In the genomic region with DNA sequence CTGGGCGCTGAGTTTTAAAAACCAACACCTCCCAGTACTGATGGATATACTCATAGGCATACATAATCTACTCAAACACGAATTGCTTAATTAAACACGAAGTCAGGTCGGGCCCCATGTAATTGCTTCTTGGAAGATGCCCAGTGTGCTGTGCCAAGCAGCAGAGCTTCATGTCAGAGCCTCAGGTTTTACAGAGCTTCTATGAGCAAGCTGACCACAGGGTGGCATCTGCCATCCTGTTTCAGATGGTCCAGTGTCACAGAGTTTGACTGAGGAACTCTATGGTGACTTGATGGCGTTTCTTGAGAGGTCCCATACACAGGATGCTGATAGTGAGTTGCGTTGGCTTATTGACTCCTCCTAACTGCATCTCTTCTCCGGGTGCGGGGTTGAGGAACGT, we compare ENCODE assay signal across 11 mouse cellular contexts. TPM values are rescaled to one million over a fixed set of nuclear protein-coding genes. Genes with fewer than 3 reads are reported as not detected.
A peak's percentile ranks its signal among the peaks of the same experiment; 100 is the strongest.
DNase-seq lines count a peak whose midpoint lies in the region; TF ChIP-seq lines count a peak whose summit lies in the region.
"Had no signal": no experiment of that assay in that cellular context is flagged by ENCODE, and none has a peak within 500 bp of the region (broad histone marks: within the 10 kb centered on the region; RNA-seq: fewer than 3 reads in every experiment).

No protein-coding gene starts in this region.

- 78% methylated on average over 9 of the region's 9 CpGs for WGBS in heart, embryonic 10.5 days
- WGBS in spleen, adult 2 months: 14% methylated on average over 9 of the region's 9 CpGs

- no peak overlapping the region for H3K4me3 ChIP-seq in heart, embryonic 10.5 days
- H3K4me3 ChIP-seq in spleen, adult 2 months (ENCODE audit: extremely low read depth, insufficient read depth, insufficient read length): no peak overlapping the region
- H3K4me3 ChIP-seq: embryonic facial prominence, embryonic 12.5 days; hindbrain, embryonic 15.5 days had no signal

- no peaks in the 10 kb centered on the region for H3K9me3 ChIP-seq in heart, embryonic 10.5 days
- H3K9me3 ChIP-seq: embryonic facial prominence, embryonic 12.5 days; hindbrain, embryonic 15.5 days had no signal

- TF ChIP-seq POLR2A in spleen, adult 2 months (IDR thresholded peaks at IDR 0.05; ENCODE audit: low read depth, low read length): no peak

- peaks cover 42% of the 10 kb centered on the region for H3K4me1 ChIP-seq in heart, embryonic 10.5 days
- peaks cover 28% of the 10 kb centered on the region for H3K4me1 ChIP-seq in spleen, adult 2 months (ENCODE audit: control insufficient read depth, insufficient read depth, insufficient read length)

- peaks cover 6% of the 10 kb centered on the region; the same call in 1 of the 2 replicates for H3K36me3 ChIP-seq in heart, embryonic 10.5 days
- no peaks in the 10 kb centered on the region for H3K36me3 ChIP-seq in spleen, adult 2 months (ENCODE audit: control insufficient read depth, insufficient read depth, low read length)
- H3K36me3 ChIP-seq: G1E; hindbrain, embryonic 15.5 days had no signal

- TF ChIP-seq CTCF in spleen, adult 2 months (IDR thresholded peaks at IDR 0.05; ENCODE audit: extremely low read depth, insufficient read depth, insufficient read length, insufficient replicate concordance): no peak; the same call in 1 of the 2 replicates

- H3K27ac ChIP-seq in heart, embryonic 10.5 days: peak overlapping the region; percentile 69
- H3K27ac ChIP-seq in spleen, adult 2 months (ENCODE audit: insufficient read depth, low read length): no peak overlapping the region
- H3K27ac ChIP-seq: embryonic facial prominence, embryonic 12.5 days; hindbrain, embryonic 15.5 days had no signal

- H3K27me3 ChIP-seq in heart, embryonic 10.5 days (ENCODE audit: insufficient read depth, poor library complexity, severe bottlenecking): peaks cover 6% of the 10 kb centered on the region; the same call in 1 of the 2 replicates
- no peaks in the 10 kb centered on the region for H3K27me3 ChIP-seq in spleen, adult 2 months (ENCODE audit: control insufficient read depth, insufficient read depth, low read length)
- H3K27me3 ChIP-seq: embryonic facial prominence, embryonic 12.5 days had no signal

- no peak for DNase-seq in heart, embryonic 10.5 days (ENCODE audit: low spot score)
- DNase-seq in heart, adult 11 months: no peak
- DNase-seq in spleen, adult 2 months (ENCODE audit: low read depth in 1 of 2, low spot score in 2 of 2): peak; percentile 5 to 19
- no peak for DNase-seq in spleen, postnatal 10 days (ENCODE audit: low spot score in 2 of 2)
- peak; percentile 39 for DNase-seq in kidney, postnatal 10 days
- DNase-seq in frontal cortex, postnatal 14 days (ENCODE audit: low spot score in 2 of 2): no peak
- DNase-seq in urinary bladder, postnatal 10 days (ENCODE audit: low spot score): no peak
- no peak for DNase-seq in layer of hippocampus, adult 9-10 months (ENCODE audit: low spot score)

RNA-seq across cellular contexts. Expression of a gene that starts 6.5 kb away (rescaled TPM):
- 50.4 and 66.2 TPM in 2 replicates for polyA plus RNA-seq in heart, embryonic 10.5 days (2016; fragmentation: Nextera tagmentation; extraction: Ambion mirVana)
- 56.0 and 74.3 TPM in 2 replicates for polyA plus RNA-seq in spleen, adult 2 months (2012; rRNA removed)

Comparison
In these comparisons a context has a peak if more than half of its experiments do, and no peak if none do; other contexts are left out.
1. DNase-seq: peak in spleen, adult 2 months (2 of 2) and kidney, postnatal 10 days (single experiment); none in heart, embryonic 10.5 days (single experiment), heart, adult 11 months (single experiment), spleen, postnatal 10 days (0 of 2), frontal cortex, postnatal 14 days (0 of 2), urinary bladder, postnatal 10 days (single experiment) and layer of hippocampus, adult 9-10 months (single experiment).